Mouse (Mus musculus): ENCODE measurements around the gene Retnlb. TPM values are rescaled to one million over a fixed set of nuclear protein-coding genes. Genes with fewer than 3 reads are reported as not detected.

The Retnlb gene
- total RNA-seq, 4 experiments from 2014 or later, result not detected

Other genes starting within 250 kb of the Retnlb start
- gene Trat1, start 44.8 kb upstream of the Retnlb start, total RNA-seq (2022), result under 1 TPM in 3 of 4 experiments, not detected in 1; 0.08 to 0.53 (median 0.22) TPM
- not detected for gene Retnla, start 25.7 kb downstream of the Retnlb start, total RNA-seq (2022)
- gene Retnlg, start 55.8 kb downstream of the Retnlb start, total RNA-seq (2022), result not detected
- gene Dzip3, start 177.3 kb downstream of the Retnlb start, total RNA-seq (2022), result 10 to 100 TPM; 70.0 to 87.9 (median 81.9) TPM
- 1 to 10 TPM in 3 of 4 experiments, under 1 TPM in 1; 0.89 to 2.4 (median 2.3) TPM for gene Cip2a, start 177.3 kb downstream of the Retnlb start, total RNA-seq (2022)
- under 1 TPM; 0.58 to 0.80 (median 0.78) TPM for gene Myh15, start 240.6 kb downstream of the Retnlb start, total RNA-seq (2022)

Measured in layer of hippocampus, adult 8-10 months (tissue).